Mouse (Mus musculus) liver, postnatal 0 days (tissue): ENCODE measurements around the gene Vmn1r32.

Experiments used
- CTCF ChIP-seq: sonication (generic); IDR thresholded peaks from 2 replicates; pipeline ENCODE4 v1.5.1; 2016; ENCODE audit warnings: antibody characterized with exemption, low read depth
- EP300 ChIP-seq: IDR thresholded peaks from 2 replicates; pipeline ENCODE4 v1.6.1; 2016; ENCODE audit warnings: antibody characterized with exemption, low read depth, mild to moderate bottlenecking

GRCm38 (mm10) chr6:66559996-66560395, at the start of gene Vmn1r32:
- no peak for TF ChIP-seq CTCF
- no peak for TF ChIP-seq EP300
